Mouse (Mus musculus) midbrain, embryonic 14.5 days (tissue): ENCODE measurements around the gene Syngr4. TPM values are rescaled to one million over a fixed set of nuclear protein-coding genes. Genes with fewer than 3 reads are reported as not detected.
A peak's percentile ranks its signal among the peaks of the same experiment; 100 is the strongest.

Source experiments
- ATAC-seq: fragments of 200-750 bp; cut with Nextera tagmentation; 2 replicates; pipeline ENCODE4 v1.8.0; 2017; ENCODE audit warnings: moderate number of reproducible peaks, moderate library complexity; ENCODE audit not compliant: low FRiP score, low TSS enrichment
- DNase-seq: peaks from one replicate; pipeline ENCODE4 v3.0.0-alpha.2; 2015
- H3K27ac ChIP-seq: fragments of 300-500 bp; sonication (generic); replicated peaks from 2 replicates; pipeline ENCODE4 v1.5.1; 2014; ENCODE audit warnings: mild to moderate bottlenecking, low read depth, low read length, moderate library complexity
- H3K27me3 ChIP-seq: fragments of 300-500 bp; sonication (generic); 2 replicates; pipeline ENCODE4 v1.6.1; 2014; ENCODE audit warnings: low read length, control low read depth, mixed read lengths; ENCODE audit not compliant: control insufficient read depth, insufficient read depth
- H3K36me3 ChIP-seq: fragments of 300-500 bp; sonication (generic); 2 replicates; pipeline ENCODE4 v1.6.1; 2014; ENCODE audit warnings: low read length, control low read depth; ENCODE audit not compliant: control insufficient read depth, insufficient read depth
- H3K4me1 ChIP-seq: fragments of 300-500 bp; sonication (generic); 2 replicates; pipeline ENCODE4 v1.6.1; 2014; ENCODE audit warnings: mild to moderate bottlenecking, antibody characterized with exemption, low read length, control low read depth; ENCODE audit not compliant: control insufficient read depth, insufficient read depth
- H3K4me2 ChIP-seq: fragments of 300-500 bp; sonication (generic); 2 replicates; pipeline ENCODE4 v1.6.1; 2014; ENCODE audit warnings: mild to moderate bottlenecking, low read length, moderate library complexity
- H3K4me3 ChIP-seq: fragments of 300-500 bp; sonication (generic); replicated peaks from 2 replicates; pipeline ENCODE4 v1.5.1; 2014; ENCODE audit warnings: low read depth, low read length
- H3K9ac ChIP-seq: fragments of 300-500 bp; sonication (generic); replicated peaks from 2 replicates; pipeline ENCODE4 v1.6.1; 2014; ENCODE audit warnings: mild to moderate bottlenecking, low read length, moderate library complexity
- H3K9me3 ChIP-seq: fragments of 300-500 bp; sonication (generic); 2 replicates; pipeline ENCODE4 v1.6.1; 2016; ENCODE audit warnings: low read length, control low read depth, mixed read lengths; ENCODE audit not compliant: control insufficient read depth
- WGBS: fragments of 180-500 bp; shearing (Covaris S2); extraction: QIAGEN DNeasy Blood & Tissue Kit; methylation state at CpG from one replicate; pipeline ENCODE4 v1.1.7; 2014; 5-methylcytosine and 5-hydroxymethylcytosine counted together
- polyA plus RNA-seq: library from polyadenylated mRNA; unstranded; fragments of >200 nt; fragmentation: Nextera tagmentation; extraction: Ambion mirVana; gene quantifications from 2 replicates; pipeline ENCODE4 v1.2.1, GENCODE M21; 2014

Gene Syngr4
- polyA plus RNA-seq, 1 experiment from 2014 or later, result not detected

DNA sequence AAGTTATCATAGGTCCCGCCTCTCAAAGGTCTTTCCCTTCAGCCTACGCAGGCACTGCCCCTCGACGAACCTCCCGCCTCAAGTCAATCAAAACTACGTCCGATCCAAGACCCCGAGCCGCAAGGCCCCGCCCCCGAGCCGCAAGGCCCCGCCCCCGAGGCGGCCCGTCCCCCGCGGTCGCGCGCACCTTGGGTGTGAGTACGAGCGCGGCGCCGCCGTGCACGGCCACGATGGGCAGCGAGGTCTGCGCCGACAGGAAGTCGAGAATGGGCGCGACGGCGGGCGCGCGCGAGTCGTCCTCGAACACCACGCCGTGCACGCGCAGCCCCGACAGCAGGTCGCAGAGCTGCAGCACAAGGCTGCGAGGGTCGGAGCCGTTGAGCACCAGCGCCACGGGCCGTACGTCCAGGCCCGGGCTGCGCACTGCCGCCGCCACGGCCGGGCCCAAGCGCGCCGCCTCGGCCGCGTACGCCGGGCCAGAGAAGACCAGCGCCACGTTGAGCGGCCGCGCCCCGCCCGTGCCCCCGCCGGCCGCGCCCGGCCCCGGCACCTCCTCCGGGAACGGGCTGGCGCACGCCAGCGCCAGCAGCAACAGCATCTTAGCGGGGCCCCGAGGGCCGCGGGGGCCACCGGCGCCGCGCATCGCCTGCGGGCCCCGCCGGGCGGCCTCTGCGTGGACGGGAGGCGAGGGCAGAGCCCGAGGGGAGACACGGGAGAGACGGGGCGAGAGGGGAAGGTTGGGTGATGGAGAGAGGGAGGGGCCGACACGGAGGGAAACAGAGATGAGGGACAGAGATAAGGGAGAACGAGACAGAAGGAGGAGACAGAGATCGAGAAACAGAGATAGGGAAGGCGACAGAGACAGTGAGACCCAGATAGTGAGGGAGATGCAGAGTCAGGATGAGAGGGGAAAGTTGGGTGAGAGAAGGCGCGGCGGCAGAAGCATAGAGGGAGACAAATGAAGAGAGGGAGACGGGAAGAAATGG lies 30.3 kb downstream of the Syngr4 start:
- no peaks in the 10 kb centered on the region for H3K9me3 ChIP-seq
- peak; percentile 95 for DNase-seq
- peak overlapping the region; percentile 75 for H3K4me2 ChIP-seq
- 0 out of 2 replicates have a peak overlapping the region, but pooled peaks have one; percentile 55 for H3K27ac ChIP-seq
- H3K9ac ChIP-seq, result peak overlapping the region; percentile 74
- no peaks in the 10 kb centered on the region for H3K27me3 ChIP-seq
- H3K36me3 ChIP-seq, result no peaks in the 10 kb centered on the region
- under 1% methylated on average over 117 of the region's 117 CpGs for WGBS
- ATAC-seq, result peak; percentile 62
- H3K4me3 ChIP-seq, result peak overlapping the region; percentile 54
- peaks cover 37% of the 10 kb centered on the region for H3K4me1 ChIP-seq

DNA sequence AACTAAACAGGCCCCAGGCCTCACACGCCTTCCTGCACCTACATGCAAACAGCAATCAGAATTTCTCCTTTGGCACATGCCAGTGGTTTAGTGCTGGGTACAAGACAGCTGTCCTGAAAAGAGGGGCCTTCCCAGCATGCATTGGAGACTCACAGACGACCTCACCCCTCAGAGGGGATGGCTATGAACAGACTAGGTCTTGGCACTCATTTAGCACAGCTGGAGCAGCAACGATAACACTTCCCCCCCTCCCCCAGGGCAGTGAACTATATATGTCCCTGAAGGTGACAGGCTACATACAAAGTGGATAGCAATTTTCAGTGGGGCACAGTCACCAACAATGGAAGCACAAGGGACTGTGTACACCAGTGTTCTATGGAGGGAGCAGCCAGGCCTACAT lies 32.1 kb downstream of the Syngr4 start:
- ATAC-seq, result no peak
- Histone ChIP-seq H3K4me3 (no peak overlapping the region), H3K4me1 (peaks cover 20% of the 10 kb centered on the region), H3K27me3 (no peaks in the 10 kb centered on the region), H3K9ac (no peak overlapping the region), H3K9me3 (no peaks in the 10 kb centered on the region), H3K27ac (no peak overlapping the region), H3K4me2 (no peak overlapping the region), H3K36me3 (no peaks in the 10 kb centered on the region)
- 71% methylated on average over 3 of the region's 3 CpGs for WGBS
- DNase-seq, result no peak

DNA sequence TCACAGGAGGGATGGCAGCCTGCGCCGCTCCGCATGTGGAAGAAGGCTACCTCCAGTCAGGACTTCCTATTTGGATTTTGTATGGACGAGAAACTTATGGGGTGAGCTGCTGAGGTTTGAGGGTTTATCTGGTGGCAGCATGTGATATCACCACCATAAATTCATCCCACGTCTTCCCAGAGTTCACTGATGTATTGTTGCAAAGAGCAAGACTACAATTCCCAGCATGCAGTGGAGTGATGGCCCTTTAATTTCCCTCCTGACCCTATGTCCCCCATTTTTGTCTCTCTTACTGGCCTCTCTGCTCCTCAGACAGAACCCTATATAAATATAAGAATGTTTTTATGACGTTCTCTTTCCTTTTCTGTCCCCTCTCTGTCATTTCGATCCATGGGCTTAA lies 33.7 kb downstream of the Syngr4 start:
- Histone ChIP-seq H3K4me3 (no peak overlapping the region), H3K27ac (no peak overlapping the region), H3K27me3 (no peaks in the 10 kb centered on the region), H3K4me2 (no peak overlapping the region), H3K36me3 (no peaks in the 10 kb centered on the region), H3K9ac (no peak overlapping the region), H3K9me3 (no peaks in the 10 kb centered on the region), H3K4me1 (peaks cover 8% of the 10 kb centered on the region)
- DNase-seq (no peak), ATAC-seq (no peak)
- WGBS, result 89% methylated on average over 7 of the region's 7 CpGs

DNA sequence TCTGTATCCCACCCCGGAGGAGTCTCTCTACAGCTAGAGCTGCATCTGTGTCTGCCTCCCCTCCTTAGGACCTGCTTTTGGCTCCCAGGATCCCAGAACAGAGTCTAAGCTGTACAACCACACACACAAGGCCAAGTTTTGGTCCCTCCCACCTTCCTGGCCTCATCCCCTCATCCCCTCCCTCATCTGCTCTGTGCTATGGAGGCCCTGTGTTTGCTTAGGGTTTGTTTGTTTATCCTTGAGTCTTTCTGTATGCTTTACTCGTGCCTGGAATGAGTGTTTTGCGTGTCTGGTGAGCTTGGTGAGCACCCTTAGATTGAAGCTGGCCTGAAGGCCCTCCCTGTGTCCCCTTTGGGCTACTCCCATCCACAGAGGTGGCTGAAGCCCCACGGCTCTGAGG lies 37.5 kb downstream of the Syngr4 start:
- no peaks in the 10 kb centered on the region for H3K36me3 ChIP-seq
- no peak overlapping the region for H3K27ac ChIP-seq
- peaks cover 15% of the 10 kb centered on the region for H3K27me3 ChIP-seq
- ATAC-seq (no peak), DNase-seq (no peak)
- H3K4me2 ChIP-seq, result no peak overlapping the region
- no peaks in the 10 kb centered on the region for H3K9me3 ChIP-seq
- H3K9ac ChIP-seq, result no peak overlapping the region
- H3K4me3 ChIP-seq, result no peak overlapping the region
- 64% methylated on average over 4 of the region's 4 CpGs for WGBS
- H3K4me1 ChIP-seq, result peaks cover 10% of the 10 kb centered on the region

DNA sequence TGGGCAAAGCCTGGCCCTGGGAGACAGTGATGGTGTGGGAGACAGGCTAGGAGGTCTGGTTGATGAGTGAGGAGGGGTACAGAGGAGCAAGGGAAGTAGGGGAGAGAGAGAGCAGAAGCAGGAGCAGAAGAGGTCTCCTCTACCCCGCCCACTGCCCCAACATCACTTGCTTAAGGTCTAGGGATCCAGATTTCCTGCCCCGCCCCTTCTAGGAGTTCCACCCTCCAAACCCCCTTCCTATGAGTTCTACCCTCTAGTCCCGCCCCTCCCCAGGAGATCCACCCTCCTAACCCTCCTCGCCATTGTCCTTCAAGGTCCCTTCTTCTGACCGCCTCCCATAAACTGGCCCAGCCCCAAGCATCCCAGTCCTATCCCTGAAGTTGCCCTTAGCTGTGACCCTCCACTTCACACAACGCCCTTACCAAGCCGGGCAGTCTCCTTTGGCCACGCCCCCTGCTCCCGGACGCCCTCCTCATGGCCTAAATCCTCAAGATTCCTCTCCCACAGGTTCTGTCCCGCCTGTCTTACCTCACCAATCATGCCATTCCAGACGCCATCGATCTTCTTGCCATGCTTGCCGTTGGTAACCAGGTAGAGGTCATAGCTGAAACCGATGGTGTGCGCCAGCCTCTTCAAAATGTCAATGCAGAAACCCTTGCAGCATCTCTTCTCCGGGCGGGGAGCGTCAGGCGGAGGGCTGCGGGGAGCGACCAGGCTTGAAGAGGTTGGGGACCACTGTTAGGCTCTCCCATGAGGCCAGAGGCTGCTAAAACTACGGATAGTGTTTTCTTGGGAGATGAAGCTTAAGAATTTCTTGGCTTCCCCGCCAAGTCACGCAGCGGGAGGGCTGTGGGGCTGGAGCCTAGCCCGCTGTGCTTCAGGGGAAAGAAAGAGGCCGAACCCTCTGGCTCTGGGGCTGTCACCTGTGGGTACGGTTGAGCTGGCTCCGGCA lies 39.3 kb downstream of the Syngr4 start:
- peaks cover 15% of the 10 kb centered on the region for H3K27me3 ChIP-seq
- no peak overlapping the region for H3K27ac ChIP-seq
- ATAC-seq, result no peak; the same call in 1 of the 2 replicates
- DNase-seq, result peak; percentile 40
- 4% methylated on average over 30 of the region's 30 CpGs for WGBS
- no peaks in the 10 kb centered on the region for H3K9me3 ChIP-seq
- peaks cover 10% of the 10 kb centered on the region for H3K4me1 ChIP-seq
- H3K36me3 ChIP-seq, result no peaks in the 10 kb centered on the region
- peak overlapping the region; percentile 20; the same call in 1 of the 2 replicates for H3K9ac ChIP-seq
- peak overlapping the region; percentile 52 for H3K4me2 ChIP-seq
- H3K4me3 ChIP-seq, result peak overlapping the region; percentile 25

DNA sequence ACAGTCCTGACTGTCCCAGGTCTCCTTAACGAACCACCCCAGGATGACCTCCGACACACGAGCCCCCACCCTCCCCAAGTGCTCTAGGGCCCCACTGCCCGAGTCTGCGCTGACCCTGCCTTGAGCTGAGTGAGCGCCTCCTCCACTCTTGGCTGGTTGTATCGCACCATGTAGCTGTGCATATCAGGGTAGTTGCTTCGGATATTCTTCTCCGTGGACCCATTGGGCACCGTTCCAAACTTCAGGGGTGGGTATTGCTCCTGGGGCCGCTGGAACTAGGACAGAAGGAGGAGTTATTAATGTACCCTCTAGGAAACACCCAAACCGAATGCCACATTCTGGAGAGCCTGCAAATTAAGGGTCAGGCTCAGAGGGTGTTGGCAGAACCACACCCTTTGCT lies 43.4 kb downstream of the Syngr4 start:
- Histone ChIP-seq H3K27me3 (peaks cover 15% of the 10 kb centered on the region), H3K4me1 (peaks cover 9% of the 10 kb centered on the region), H3K36me3 (no peaks in the 10 kb centered on the region), H3K27ac (no peak overlapping the region), H3K4me3 (no peak overlapping the region), H3K9me3 (no peaks in the 10 kb centered on the region), H3K9ac (no peak overlapping the region), H3K4me2 (no peak overlapping the region)
- 85% methylated on average over 12 of the region's 12 CpGs for WGBS
- DNase-seq (no peak), ATAC-seq (no peak)

DNA sequence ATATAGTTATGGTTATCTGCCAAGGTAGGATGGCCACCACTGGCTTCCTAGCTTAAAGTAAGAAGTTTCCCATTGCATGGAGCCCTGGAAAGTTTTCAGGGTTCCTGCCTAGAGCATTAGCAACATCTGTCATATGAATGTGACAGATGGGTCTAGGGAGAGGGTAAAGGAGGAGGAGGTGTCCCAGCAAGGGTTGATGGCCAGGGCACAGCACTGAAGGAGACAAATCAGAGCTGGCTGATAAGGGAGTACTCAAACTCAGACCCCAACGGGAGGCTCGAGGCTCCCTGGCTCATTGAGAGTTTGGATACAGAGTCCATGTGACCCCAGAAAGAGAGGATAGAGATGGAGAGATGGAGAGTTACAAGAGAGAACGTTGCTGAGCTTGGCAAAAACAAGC lies 45.9 kb downstream of the Syngr4 start:
- H3K9ac ChIP-seq, result no peak overlapping the region
- DNase-seq, result no peak
- no peak overlapping the region for H3K4me3 ChIP-seq
- H3K9me3 ChIP-seq, result no peaks in the 10 kb centered on the region
- no peak for ATAC-seq
- H3K27me3 ChIP-seq, result no peaks in the 10 kb centered on the region
- H3K4me2 ChIP-seq, result no peak overlapping the region
- H3K36me3 ChIP-seq, result no peaks in the 10 kb centered on the region
- WGBS, result 80% methylated on average over 3 of the region's 3 CpGs
- H3K4me1 ChIP-seq, result no peaks in the 10 kb centered on the region
- H3K27ac ChIP-seq, result no peak overlapping the region

DNA sequence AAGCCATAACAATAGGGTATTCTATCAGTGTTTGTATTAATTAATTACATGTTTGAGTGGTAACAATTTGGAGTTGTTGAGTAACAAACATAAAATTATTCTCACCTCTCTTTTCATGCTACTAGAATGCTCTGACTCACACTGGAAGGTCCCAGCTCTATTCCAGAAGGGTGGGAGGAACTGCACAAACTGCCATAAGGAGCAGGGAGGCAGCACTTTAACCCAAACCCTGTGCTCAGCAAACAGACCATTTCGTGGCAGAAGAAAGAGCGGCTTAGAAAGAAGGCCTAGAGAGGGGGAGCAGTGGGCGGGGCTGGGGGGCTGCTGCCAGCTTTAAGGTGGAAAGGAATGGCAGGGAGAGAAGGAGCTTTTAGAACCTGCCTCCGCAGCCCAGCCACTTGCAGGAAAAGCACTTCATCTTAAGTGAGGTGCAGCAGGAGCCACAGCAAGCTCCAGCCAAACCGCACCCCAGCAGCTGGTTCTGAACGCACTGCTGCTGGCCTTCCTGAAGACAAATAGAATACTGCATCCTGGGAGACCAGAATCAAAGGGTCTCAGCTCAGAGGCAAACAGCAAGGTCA lies 48.0 kb downstream of the Syngr4 start:
- DNase-seq, result no peak
- WGBS, result 1% methylated on average over 6 of the region's 6 CpGs
- ATAC-seq, result no peak
- no peaks in the 10 kb centered on the region for H3K36me3 ChIP-seq
- H3K9ac ChIP-seq, result no peak overlapping the region
- H3K4me2 ChIP-seq, result no peak overlapping the region
- no peaks in the 10 kb centered on the region for H3K27me3 ChIP-seq
- H3K4me1 ChIP-seq, result no peaks in the 10 kb centered on the region
- no peak overlapping the region for H3K4me3 ChIP-seq
- no peaks in the 10 kb centered on the region for H3K9me3 ChIP-seq
- H3K27ac ChIP-seq, result no peak overlapping the region
